Mouse (Mus musculus) spleen, embryonic (tissue): ENCODE measurements around the gene Ptpn20.

Experiments used
- CTCF ChIA-PET: fragments of 350-600 bp; sonication (Branson Sonifier 250); formaldehyde crosslinking; loops from one replicate; lab custom pipeline; 2022; lab: Charles Lee

Gene Ptpn20

DNA sequence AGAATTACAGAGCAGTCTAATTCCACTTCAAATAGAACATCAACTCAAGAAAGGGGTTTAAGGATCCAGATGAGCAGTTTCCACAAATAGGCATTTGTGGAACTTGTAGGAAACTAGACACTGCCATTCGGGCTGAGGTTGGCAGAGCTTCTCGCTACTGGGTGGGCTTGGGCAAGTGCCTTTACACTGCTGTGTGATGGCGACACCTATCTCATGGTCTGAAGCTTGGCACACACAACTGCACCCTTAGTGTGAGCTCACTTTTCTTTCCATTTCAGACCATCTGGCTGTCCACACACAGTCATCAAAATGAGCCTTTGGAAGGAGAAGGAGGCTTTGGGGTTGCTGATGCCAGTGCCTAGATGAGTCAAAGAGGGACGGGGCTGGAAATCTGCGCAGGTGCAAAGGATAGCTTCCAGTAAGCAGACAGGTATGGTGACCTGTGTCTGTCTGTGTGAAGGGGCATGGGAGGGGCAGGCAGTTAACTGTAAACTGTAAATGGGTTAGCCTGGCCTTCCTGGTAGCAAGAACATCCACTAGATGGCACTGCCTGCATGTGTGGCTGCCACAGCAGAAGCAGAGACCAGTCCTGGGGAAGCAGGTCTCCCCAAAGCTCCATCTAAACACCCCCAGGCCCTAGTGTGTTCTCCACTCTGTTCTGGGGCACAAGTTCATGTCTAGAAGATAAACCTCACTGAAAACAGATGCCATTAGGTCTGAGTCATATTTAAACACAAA is 84.5 kb downstream of the Ptpn20 start:
- CTCF ChIA-PET: no interaction called here

DNA sequence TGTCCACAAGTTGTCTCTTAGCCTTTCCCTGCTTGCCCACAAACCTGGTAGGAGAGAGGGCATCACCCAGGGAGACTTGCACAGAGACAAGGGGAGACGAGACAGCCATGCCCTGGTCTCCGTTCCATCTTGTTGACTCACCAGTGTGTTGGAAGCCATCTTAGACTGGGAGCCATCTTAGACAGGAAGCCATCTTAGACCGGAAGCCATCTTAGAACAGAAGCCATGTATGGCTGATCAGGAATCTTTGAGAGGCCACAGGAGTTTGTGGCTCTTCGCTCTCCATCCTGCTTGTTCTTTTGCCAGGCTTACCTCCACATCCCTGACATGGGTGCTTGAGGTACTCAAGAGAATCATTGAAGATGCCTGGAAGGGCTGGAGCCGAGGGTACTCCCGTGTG is 89.0 kb downstream of the Ptpn20 start:
- CTCF ChIA-PET: no interaction called here

- CTCF ChIA-PET: no interaction called here
Measured at GRCm38 (mm10) chr14:33678740-33679139, 89.7 kb downstream of the Ptpn20 start.

DNA sequence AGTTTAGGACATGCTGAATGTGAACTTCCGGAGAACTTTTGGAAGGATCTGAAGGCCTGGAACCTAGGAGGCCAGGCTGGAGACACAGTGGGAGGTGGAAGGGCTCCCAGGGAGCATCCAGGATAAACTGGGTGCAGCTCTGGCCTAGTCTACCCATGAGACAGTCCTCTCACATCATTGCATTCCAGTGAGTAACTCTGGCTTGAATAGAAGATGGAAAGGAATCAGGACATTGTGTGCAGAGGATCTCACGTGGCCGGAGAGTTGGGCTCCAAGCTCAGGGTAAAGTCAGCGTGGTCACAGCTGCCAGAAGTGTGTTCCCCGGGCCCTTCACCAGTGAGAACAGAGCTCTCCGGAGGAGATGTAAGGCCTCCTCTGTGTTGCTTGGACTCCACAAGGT is 91.6 kb downstream of the Ptpn20 start:
- CTCF ChIA-PET: no interaction called here

GRCm38 (mm10) chr14:33682768-33683167 is 93.8 kb downstream of the Ptpn20 start:
- CTCF ChIA-PET: no interaction called here

DNA sequence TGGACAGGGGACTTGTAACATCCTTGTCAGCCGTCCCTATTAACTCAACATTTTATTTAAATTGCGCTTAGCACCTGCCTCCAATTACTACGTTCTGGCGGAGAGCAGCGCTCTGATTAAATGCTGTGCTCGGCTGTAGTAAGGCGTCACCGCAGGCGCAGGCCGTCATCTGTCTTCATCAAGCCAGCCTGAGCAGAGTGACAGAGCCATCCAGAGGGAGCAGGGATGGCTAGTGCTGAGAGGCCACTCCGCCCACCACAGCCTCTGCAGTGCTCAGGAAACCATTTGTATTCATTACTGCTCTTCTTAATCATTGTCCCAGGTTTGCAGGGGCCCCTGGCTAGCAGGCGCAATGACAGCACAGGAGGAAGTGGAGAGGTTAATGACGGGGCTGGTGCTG is 94.7 kb downstream of the Ptpn20 start:
- CTCF ChIA-PET: no interaction called here

DNA sequence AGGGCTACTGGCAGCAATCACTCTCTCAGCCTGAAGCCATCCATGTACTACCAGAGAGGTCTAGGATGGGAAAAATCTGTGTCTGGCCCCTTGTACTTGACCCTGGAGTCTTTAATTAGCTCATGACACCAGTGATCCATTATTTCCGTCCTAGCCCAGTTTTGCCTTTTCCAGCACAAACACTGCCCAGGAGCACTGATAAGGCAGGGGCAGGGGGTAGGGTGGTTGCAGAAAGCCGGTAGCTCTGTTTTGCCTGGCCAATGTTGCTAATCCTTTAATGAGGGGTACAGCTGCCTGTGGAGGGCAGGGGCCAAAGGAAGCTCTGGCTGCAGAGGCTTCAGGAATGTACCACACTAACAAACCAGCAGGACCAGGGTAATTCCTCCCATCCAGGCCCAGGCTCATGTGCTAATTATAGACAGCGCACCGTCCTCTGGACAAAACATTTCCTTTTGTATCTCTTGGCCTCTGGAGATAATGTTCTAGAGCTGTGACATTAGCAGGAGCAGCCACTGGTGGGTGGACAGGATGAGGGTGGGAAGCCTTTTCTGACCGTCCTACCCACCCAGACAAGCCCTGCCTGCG is 98.5 kb downstream of the Ptpn20 start:
- CTCF ChIA-PET: no interaction called here

DNA sequence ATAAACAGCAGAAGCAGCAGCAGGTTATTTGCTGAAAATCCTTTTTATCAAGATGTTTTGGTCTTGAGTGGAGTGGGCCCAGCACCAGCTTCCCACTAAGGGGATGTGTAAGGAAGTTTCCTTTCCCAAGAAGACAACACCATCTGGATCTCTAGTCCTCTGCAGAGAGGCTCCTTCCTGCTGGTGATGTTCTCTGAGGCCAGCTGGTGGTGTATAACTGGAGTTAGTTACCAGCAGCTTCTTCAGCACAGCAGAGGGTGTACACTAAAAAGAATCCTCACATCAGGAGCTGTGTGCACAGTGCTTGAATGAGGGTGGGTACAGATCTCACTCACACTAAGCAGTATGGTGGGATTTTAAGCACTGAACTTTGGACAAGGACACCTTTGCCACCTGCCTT is 100.0 kb downstream of the Ptpn20 start:
- CTCF ChIA-PET: no interaction called here
